Mouse (Mus musculus): ENCODE data around the gene Clec10a.
"Not testable (repeated sequence)": the region's sequence is repeated elsewhere in the genome, so short reads cannot be mapped to it uniquely, and the experiment has no call there.

Clec10a gene

DNA sequence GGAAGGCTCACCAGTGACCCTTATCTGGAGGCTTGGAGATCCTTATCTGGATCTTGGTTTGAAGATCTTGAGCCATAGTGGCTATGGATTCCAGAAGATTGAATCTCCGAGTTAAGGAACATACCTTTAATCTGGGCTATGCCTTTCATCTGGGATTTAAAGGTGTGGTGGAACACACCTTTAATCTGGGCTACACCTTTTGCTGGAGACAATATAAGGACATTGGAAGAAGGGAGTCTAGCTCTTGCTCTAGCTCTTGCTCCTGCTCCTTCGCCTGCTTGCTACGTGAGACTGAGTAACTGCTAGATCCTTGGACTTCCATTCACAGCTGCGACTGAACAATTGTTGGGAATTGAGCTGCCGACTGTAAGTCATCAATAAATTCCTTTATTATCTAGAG is at the start of gene Clec10a:
Clec10a (plus strand) TSS at position 301 of the 400 bp plus-strand sequence.
- not testable (repeated sequence) for DNase-seq (ENCODE audit: low read depth, low spot score)

GRCm38 (mm10) chr11:70107085-70107484 is 48.9 kb upstream of the Clec10a start:
- DNase-seq (ENCODE audit: low read depth, low spot score), result no peak

DNA sequence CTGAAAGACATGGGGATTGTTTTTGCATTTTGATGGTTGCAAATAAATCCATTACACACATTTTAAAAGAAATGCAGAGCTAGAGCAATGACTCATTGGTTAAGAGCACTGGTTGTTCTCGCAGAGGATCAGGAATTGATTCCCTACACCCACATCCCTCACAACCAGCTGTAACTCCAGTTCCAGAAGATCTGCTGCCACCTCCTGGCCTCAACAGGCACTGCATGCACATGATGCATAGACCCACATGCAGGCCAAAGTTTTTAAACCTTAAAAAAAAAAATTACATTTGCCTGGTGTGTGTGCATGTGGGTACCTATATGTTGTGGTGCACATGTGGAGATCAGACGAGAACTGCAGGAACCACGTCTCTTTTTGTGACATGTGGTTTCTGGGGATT is 45.9 kb upstream of the Clec10a start:
- DNase-seq (ENCODE audit: low read depth, low spot score), result peak; percentile 51

GRCm38 (mm10) chr11:70114562-70114961 is 41.4 kb upstream of the Clec10a start:
- no peak for DNase-seq (ENCODE audit: low read depth, low spot score)

- DNase-seq (ENCODE audit: low read depth, low spot score), result no peak
Observed at GRCm38 (mm10) chr11:70115901-70116300, 40.1 kb upstream of the Clec10a start.

DNA sequence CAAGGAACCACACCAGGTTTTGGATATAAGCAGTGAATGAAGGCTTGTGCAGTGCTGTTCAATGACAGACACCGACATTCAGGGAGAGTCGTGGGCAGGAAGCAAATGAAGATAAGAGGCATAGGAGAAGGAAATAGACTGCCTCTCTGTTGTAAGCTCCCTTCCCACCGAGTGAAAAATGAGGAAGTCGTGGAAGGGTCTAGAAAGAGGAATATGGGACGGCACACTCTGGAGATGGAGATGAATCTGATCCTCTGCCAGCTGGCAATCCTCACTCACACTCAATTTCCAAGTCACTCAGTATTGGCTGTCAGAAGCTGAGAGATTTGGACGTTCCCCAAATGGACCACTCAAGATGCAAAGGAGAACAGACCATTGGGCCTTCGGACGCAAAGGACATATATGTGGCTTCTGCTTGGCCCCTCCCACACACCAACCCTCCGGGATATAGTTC is 26.0 kb upstream of the Clec10a start, which contains the start of gene Mgl2:
Mgl2 (plus strand) TSS at position 404 of the 454 bp plus-strand sequence.
- no peak for DNase-seq (ENCODE audit: low read depth, low spot score)

DNA sequence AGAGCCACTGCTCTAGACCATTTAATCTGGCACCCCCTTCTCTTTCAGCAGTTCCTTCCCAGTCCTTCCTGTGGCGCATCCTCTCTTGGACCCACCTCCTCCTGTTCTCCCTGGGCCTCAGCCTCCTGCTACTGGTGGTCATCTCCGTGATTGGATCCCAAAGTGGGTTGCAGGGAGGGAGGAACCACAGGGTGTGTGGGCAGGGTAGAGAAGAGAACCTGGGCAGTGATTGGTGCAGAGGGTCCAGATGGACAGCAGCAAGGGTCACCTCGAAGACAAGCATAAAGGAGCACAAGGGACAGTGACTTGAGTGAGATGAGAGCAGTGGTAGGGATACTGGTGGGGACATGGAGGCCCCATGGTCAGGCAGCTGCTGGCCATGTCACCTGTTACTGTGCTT is 21.0 kb upstream of the Clec10a start:
- not testable (repeated sequence) for DNase-seq (ENCODE audit: low read depth, low spot score)

- DNase-seq (ENCODE audit: low read depth, low spot score), result not testable (repeated sequence)
Observed at GRCm38 (mm10) chr11:70135925-70136324, 20.1 kb upstream of the Clec10a start.

DNA sequence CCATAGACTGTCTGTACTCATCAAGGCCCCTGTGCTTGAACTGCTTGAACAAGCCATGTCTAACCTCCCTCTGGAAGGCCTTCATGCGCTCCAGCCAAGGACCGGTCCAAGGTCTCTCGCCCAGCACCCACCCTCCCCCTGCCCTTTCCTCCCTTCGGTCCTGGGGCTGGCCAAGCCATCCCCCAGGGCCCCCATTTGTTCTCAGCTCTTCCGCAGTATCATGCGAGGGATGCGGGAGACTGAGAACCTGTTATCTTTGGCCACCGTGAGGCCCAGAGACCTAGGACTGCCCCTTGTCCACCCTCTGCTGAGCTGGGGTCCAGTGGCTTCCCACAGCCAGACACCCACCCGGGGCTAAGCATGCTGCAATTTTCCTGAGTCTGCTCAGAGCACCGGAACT is 16.8 kb upstream of the Clec10a start:
- DNase-seq (ENCODE audit: low read depth, low spot score), result no peak

- peak; percentile 48 for DNase-seq (ENCODE audit: low read depth, low spot score)
Observed at GRCm38 (mm10) chr11:70151072-70151471, 4.9 kb upstream of the Clec10a start.

GRCm38 (mm10) chr11:70162336-70162735 is 6.3 kb downstream of the Clec10a start:
- DNase-seq (ENCODE audit: low read depth, low spot score), result no peak

- DNase-seq (ENCODE audit: low read depth, low spot score), result no peak
Observed at GRCm38 (mm10) chr11:70165972-70166921, 10.2 kb downstream of the Clec10a start.

GRCm38 (mm10) chr11:70168136-70168535 is 12.1 kb downstream of the Clec10a start:
- no peak for DNase-seq (ENCODE audit: low read depth, low spot score)

DNA sequence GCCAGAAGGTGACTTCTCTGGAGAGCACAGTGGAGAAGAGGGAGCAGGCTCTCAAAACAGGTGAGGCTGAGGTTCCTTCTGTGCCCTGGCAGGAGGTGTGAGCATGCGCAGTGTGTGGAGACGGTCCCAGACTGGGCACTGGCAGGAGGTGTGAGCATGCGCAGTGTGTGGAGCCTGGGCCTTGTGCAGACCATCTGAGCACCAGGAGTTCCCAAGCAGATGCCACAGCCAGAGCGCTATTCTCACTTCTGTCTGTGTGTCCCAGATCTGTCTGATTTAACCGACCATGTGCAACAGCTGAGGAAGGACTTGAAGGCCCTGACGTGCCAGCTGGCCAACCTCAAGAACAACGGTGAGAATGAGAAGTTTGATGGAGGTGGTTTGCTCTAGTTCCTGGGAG is 13.5 kb downstream of the Clec10a start:
- DNase-seq (ENCODE audit: low read depth, low spot score), result not testable (repeated sequence)

GRCm38 (mm10) chr11:70170291-70170690 is 14.3 kb downstream of the Clec10a start:
- no peak for DNase-seq (ENCODE audit: low read depth, low spot score)

GRCm38 (mm10) chr11:70171181-70171580 is 15.2 kb downstream of the Clec10a start:
- no peak for DNase-seq (ENCODE audit: low read depth, low spot score)

- peak; percentile 65 for DNase-seq (ENCODE audit: low read depth, low spot score)
Observed at GRCm38 (mm10) chr11:70171847-70172246, 15.8 kb downstream of the Clec10a start.

DNA sequence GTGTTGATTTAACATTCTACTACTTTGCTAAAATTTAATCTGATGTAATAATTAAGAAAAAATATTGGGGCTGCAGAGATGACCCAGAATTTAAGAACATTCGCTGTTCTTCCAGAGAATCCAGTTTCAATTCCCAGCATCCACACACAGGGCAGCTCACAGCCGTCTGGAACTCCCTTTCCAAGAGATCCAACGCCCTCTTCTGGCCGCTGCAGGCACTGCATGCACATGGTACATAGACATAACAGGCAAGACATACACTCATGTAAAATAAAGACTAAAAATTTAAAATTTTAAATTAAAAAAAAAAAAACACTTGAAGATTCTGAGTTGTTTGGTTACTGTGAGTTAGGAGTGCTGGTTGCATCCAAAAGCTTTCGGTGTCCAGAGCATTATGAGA is 16.3 kb downstream of the Clec10a start:
- DNase-seq (ENCODE audit: low read depth, low spot score), result peak; percentile 10

- DNase-seq (ENCODE audit: low read depth, low spot score), result no peak
Observed at GRCm38 (mm10) chr11:70174491-70174890, 18.5 kb downstream of the Clec10a start.

DNA sequence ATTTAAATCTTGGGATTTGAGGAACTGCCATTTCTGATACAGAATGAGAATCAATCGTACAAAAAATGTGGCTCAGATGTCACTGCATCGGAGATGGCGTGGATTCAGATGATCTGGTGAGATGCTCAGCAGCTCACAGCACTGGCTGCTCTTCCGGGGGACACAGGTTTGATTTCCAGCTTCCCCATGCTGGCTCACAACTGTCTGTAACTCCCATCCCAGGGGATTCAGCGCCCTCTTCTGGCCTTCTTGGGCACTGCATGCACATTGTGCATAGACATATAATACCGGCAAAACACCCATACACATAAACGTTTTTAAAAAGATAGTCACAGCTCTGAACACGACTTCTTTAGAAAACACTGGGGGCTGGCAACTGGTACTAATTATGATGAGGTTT is 21.6 kb downstream of the Clec10a start:
- DNase-seq (ENCODE audit: low read depth, low spot score), result peak; percentile 19

DNA sequence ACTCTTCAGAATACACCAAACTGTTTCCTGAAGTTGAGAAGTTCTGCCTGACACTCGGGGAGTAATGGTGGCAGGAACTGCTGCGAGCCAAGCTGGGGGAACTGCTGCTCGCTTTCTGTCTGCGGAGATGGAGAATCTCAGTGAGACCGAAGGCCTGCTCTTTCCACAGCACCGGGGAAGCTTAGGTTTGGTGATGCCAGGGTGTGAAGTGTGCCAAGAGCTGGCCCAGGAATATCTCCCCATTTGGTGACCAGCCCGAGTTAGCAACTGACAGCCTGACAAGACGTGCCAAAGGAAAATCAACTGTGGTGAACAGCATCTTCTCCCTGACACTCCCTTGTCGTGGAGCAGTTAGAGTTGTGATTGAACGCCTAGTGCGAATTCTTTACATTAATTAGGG is 22.3 kb downstream of the Clec10a start:
- no peak for DNase-seq (ENCODE audit: low read depth, low spot score)

DNA sequence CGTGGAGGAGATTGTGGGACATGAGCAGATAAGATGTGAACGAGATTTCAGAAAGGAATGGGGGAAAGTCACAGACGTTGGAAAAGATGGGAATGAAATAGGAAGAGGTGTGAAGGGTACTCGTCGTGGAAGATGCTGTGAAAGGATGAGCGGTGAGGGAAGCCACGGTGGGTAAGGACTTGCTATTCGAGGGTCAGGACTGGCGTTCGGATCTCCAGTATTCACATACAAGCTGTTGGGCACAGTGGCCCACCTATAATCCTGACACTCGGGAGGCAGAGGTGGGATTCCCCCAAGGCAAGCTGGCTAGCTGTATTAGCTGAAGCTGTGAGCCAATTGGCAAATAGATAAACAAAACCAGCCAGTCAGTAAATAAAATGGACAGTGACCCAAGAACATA is 22.8 kb downstream of the Clec10a start:
- DNase-seq (ENCODE audit: low read depth, low spot score), result no peak

DNA sequence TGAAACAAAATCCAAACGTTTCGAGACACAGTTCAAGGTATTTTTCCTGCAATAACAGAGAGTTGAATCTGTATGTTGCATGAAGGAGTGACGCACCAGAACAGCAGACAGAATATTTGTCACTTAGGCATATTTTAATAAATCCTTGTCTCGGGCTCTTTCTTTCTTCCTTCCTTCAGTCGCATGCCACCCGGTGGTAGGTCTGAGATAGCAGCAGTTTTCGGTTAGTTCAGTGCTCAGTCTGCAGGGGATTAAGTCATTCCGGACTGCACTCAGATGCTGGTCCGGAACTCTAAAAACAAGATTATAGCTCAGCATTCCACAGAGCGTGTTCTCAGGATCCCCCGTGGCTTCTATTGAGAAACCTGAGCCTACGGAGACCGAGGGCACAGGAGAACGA is 23.4 kb downstream of the Clec10a start:
- peak; percentile 31 for DNase-seq (ENCODE audit: low read depth, low spot score)
